Mouse (Mus musculus): Measurements from ENCODE around the gene Opn1sw.

- TF ChIP-seq EP300 (IDR thresholded peaks at IDR 0.05; ENCODE audit: insufficient read depth, low read depth, low read length): 0 out of 2 replicates have a peak, but pooled peaks have one; percentile 37
- no peak for TF ChIP-seq CTCF (IDR thresholded peaks at IDR 0.05; ENCODE audit: low read depth, low read length)
Measured at GRCm38 (mm10) chr6:29347665-29348370, 40.5 kb downstream of the Opn1sw start, which contains the start of gene Calu.
